Mouse (Mus musculus) CH12.LX (cell line): Measurements from ENCODE around the gene Slc31a1.

Experiments
- EP300 ChIP-seq: IDR thresholded peaks from 2 replicates; pipeline ENCODE4 v1.6.1; 2011; ENCODE audit warnings: low read length, improper control_type of control experiment
- ETS1 ChIP-seq: conservative IDR thresholded peaks from 2 replicates; pipeline ENCODE4 v1.6.1; 2012; ENCODE audit warnings: low read depth, mild to moderate bottlenecking, inconsistent platforms, low read length, improper control_type of control experiment, moderate library complexity
- GABPA ChIP-seq: IDR thresholded peaks from 2 replicates; pipeline ENCODE4 v1.6.1; 2012; ENCODE audit warnings: low read depth, low read length, improper control_type of control experiment, inconsistent platforms; ENCODE audit not compliant: insufficient replicate concordance
- POLR2A ChIP-seq: IDR thresholded peaks from 2 replicates; pipeline ENCODE4 v1.6.1; 2011; ENCODE audit warnings: low read depth, mild to moderate bottlenecking, improper control_type of control experiment, low read length

- no peak for TF ChIP-seq ETS1
- no peak for TF ChIP-seq POLR2A
- TF ChIP-seq GABPA: no peak
- TF ChIP-seq EP300: no peak
Measured at GRCm38 (mm10) chr4:62316456-62316855, 44.1 kb upstream of the Slc31a1 start.
